Mouse (Mus musculus) midbrain, embryonic 16.5 days (tissue): ENCODE measurements around the gene Cdc42ep4. TPM values are rescaled to one million over a fixed set of nuclear protein-coding genes. Genes with fewer than 3 reads are reported as not detected.

Experiments
- ATAC-seq: fragments of 200-750 bp; cut with Nextera tagmentation; 2 replicates; pipeline ENCODE4 v1.8.0; 2017; ENCODE audit warnings: moderate TSS enrichment
- H3K27ac ChIP-seq: fragments of 300-500 bp; sonication (generic); 2 replicates; pipeline ENCODE4 v1.5.1; 2014; ENCODE audit warnings: mild to moderate bottlenecking, low read length, mixed read lengths
- H3K27me3 ChIP-seq: fragments of 300-500 bp; sonication (generic); 2 replicates; pipeline ENCODE4 v1.6.1; 2014; ENCODE audit warnings: low read depth, low read length, mixed read lengths; ENCODE audit not compliant: control insufficient read depth, insufficient read depth
- H3K36me3 ChIP-seq: fragments of 300-500 bp; sonication (generic); 2 replicates; pipeline ENCODE4 v1.6.1; 2014; ENCODE audit warnings: mild to moderate bottlenecking, low read length, moderate library complexity, mixed read lengths; ENCODE audit not compliant: control insufficient read depth, insufficient read depth
- H3K4me1 ChIP-seq: fragments of 300-500 bp; sonication (generic); 2 replicates; pipeline ENCODE4 v1.6.1; 2014; ENCODE audit warnings: mild to moderate bottlenecking, low read length, mixed read lengths; ENCODE audit not compliant: control insufficient read depth, insufficient read depth
- H3K4me2 ChIP-seq: fragments of 300-500 bp; sonication (generic); 2 replicates; pipeline ENCODE4 v1.6.1; 2014; ENCODE audit warnings: mild to moderate bottlenecking, low read length, mixed read lengths
- H3K4me3 ChIP-seq: fragments of 300-500 bp; sonication (generic); 2 replicates; pipeline ENCODE4 v1.5.1; 2014; ENCODE audit warnings: low read depth, mild to moderate bottlenecking, low read length, moderate library complexity, mixed read lengths
- H3K9ac ChIP-seq: fragments of 300-500 bp; sonication (generic); 2 replicates; pipeline ENCODE4 v1.6.1; 2014; ENCODE audit warnings: low read depth, low read length, mixed read lengths
- H3K9me3 ChIP-seq: fragments of 300-500 bp; sonication (generic); replicated peaks from 2 replicates; pipeline ENCODE4 v1.6.1; 2014; ENCODE audit warnings: mild to moderate bottlenecking, low read length, mixed read lengths; ENCODE audit not compliant: control insufficient read depth, poor library complexity, severe bottlenecking
- WGBS: fragments of 180-500 bp; shearing (Covaris S2); extraction: QIAGEN DNeasy Blood & Tissue Kit; methylation state at CpG from one replicate; pipeline ENCODE4 v1.1.7; 2014; 5-methylcytosine and 5-hydroxymethylcytosine counted together
- polyA plus RNA-seq: library from polyadenylated mRNA; unstranded; fragments of >200 nt; fragmentation: Nextera tagmentation; extraction: Ambion mirVana; gene quantifications from 2 replicates; pipeline ENCODE4 v1.2.1, GENCODE M21; 2015

The Cdc42ep4 gene
- polyA plus RNA-seq, 1 experiment from 2014 or later, result 73.2 TPM

DNA sequence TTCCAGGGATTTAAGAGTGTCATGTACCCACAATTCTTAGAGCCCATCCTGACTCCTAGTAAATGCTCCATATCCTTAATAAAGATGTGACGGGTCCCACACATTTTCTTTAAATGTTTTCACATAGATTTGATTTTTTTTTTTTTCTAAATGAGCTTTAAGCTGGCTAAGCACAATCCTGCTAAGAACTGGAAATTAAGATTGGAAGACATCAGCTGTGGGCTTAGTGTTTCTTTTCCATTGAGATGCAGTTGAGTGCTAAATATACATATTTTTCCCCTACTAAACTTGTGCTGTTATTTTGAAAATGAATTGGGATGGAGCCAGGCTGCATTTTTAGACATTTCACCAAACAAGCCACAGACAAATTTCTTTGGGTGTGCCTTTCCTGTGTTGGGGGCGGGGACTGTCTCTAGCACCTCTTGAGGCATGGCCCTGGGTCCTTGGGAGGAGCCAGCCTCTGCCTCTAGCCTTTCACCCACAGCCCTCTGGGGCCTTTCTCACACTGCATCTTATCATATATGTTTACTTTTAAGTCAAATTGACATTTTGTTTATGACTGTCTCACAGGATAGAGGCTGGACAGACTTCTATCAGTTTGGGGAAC, 36.6 kb upstream of the Cdc42ep4 start:
- peaks cover 24% of the 10 kb centered on the region for H3K4me1 ChIP-seq
- no peak for ATAC-seq

GRCm38 (mm10) chr11:113787432-113788182, 35.9 kb upstream of the Cdc42ep4 start:
- H3K27me3 ChIP-seq, result no peaks in the 10 kb centered on the region
- H3K4me1 ChIP-seq, result peaks cover 24% of the 10 kb centered on the region
- no peaks in the 10 kb centered on the region for H3K9me3 ChIP-seq
- no peak for ATAC-seq
- no peak overlapping the region for H3K27ac ChIP-seq
- WGBS, result 73% methylated on average over 13 of the region's 13 CpGs
- H3K4me3 ChIP-seq, result no peak overlapping the region
- H3K9ac ChIP-seq, result no peak overlapping the region
- no peaks in the 10 kb centered on the region for H3K36me3 ChIP-seq
- no peak overlapping the region for H3K4me2 ChIP-seq

More for the DNA sequence above, 36.6 kb upstream of the Cdc42ep4 start:
- H3K27me3 ChIP-seq, result no peaks in the 10 kb centered on the region
- H3K9ac ChIP-seq, result no peak overlapping the region
- H3K9me3 ChIP-seq, result no peaks in the 10 kb centered on the region
- 86% methylated on average over 2 of the region's 2 CpGs for WGBS
- no peak overlapping the region for H3K4me2 ChIP-seq
- no peaks in the 10 kb centered on the region for H3K36me3 ChIP-seq
- no peak overlapping the region for H3K27ac ChIP-seq
- H3K4me3 ChIP-seq, result no peak overlapping the region

- no peak for ATAC-seq
- H3K9me3 ChIP-seq, result no peaks in the 10 kb centered on the region
- H3K4me2 ChIP-seq, result no peak overlapping the region
- no peaks in the 10 kb centered on the region for H3K27me3 ChIP-seq
- no peak overlapping the region for H3K4me3 ChIP-seq
- H3K36me3 ChIP-seq, result no peaks in the 10 kb centered on the region
- no peak overlapping the region for H3K27ac ChIP-seq
- H3K9ac ChIP-seq, result no peak overlapping the region
- H3K4me1 ChIP-seq, result peaks cover 23% of the 10 kb centered on the region
- WGBS, result 87% methylated on average over 11 of the region's 11 CpGs
Observed at GRCm38 (mm10) chr11:113787009-113787408, 35.3 kb upstream of the Cdc42ep4 start.

GRCm38 (mm10) chr11:113786395-113786794, 34.7 kb upstream of the Cdc42ep4 start:
- H3K9ac ChIP-seq, result peak overlapping the region; percentile 54; the same call in 1 of the 2 replicates
- no peak overlapping the region for H3K4me3 ChIP-seq
- H3K9me3 ChIP-seq, result no peaks in the 10 kb centered on the region
- ATAC-seq, result no peak; the same call in 1 of the 2 replicates
- H3K27ac ChIP-seq, result peak overlapping the region; percentile 82
- H3K27me3 ChIP-seq, result no peaks in the 10 kb centered on the region
- H3K4me1 ChIP-seq, result peaks cover 19% of the 10 kb centered on the region
- WGBS, result 41% methylated on average over 4 of the region's 4 CpGs
- no peaks in the 10 kb centered on the region for H3K36me3 ChIP-seq
- H3K4me2 ChIP-seq, result peak overlapping the region; percentile 58

- peaks cover 19% of the 10 kb centered on the region for H3K4me1 ChIP-seq
Observed at GRCm38 (mm10) chr11:113785406-113786171, 33.9 kb upstream of the Cdc42ep4 start.

GRCm38 (mm10) chr11:113784656-113785396, 33.1 kb upstream of the Cdc42ep4 start:
- Histone ChIP-seq H3K4me3 (no peak overlapping the region), H3K9me3 (no peaks in the 10 kb centered on the region), H3K27me3 (no peaks in the 10 kb centered on the region), H3K4me2 (peak overlapping the region; percentile 58; the same call in 1 of the 2 replicates), H3K36me3 (no peaks in the 10 kb centered on the region), H3K9ac (no peak overlapping the region), H3K27ac (peak overlapping the region; percentile 82), H3K4me1 (peaks cover 19% of the 10 kb centered on the region)
- WGBS, result 31% methylated on average over 2 of the region's 2 CpGs
- ATAC-seq, result peak; percentile 26

More at GRCm38 (mm10) chr11:113785406-113786171, 33.9 kb upstream of the Cdc42ep4 start:
- Histone ChIP-seq H3K9me3 (no peaks in the 10 kb centered on the region), H3K4me2 (peak overlapping the region; percentile 58), H3K4me3 (peak overlapping the region; percentile 30), H3K9ac (peak overlapping the region; percentile 54), H3K27ac (peak overlapping the region; percentile 82), H3K27me3 (no peaks in the 10 kb centered on the region), H3K36me3 (no peaks in the 10 kb centered on the region)
- WGBS, result 2% methylated on average over 19 of the region's 19 CpGs
- ATAC-seq, result peak; percentile 91

GRCm38 (mm10) chr11:113782496-113782895, 30.8 kb upstream of the Cdc42ep4 start:
- peak overlapping the region; percentile 44 for H3K27ac ChIP-seq
- no peaks in the 10 kb centered on the region for H3K36me3 ChIP-seq
- H3K9me3 ChIP-seq, result no peaks in the 10 kb centered on the region

GRCm38 (mm10) chr11:113782006-113782405, 30.3 kb upstream of the Cdc42ep4 start:
- Histone ChIP-seq H3K9me3 (no peaks in the 10 kb centered on the region), H3K27ac (peak overlapping the region; percentile 44; the same call in 1 of the 2 replicates), H3K27me3 (no peaks in the 10 kb centered on the region), H3K4me3 (no peak overlapping the region), H3K9ac (no peak overlapping the region), H3K36me3 (no peaks in the 10 kb centered on the region), H3K4me2 (no peak overlapping the region), H3K4me1 (peaks cover 19% of the 10 kb centered on the region)
- WGBS, result 44% methylated on average over 2 of the region's 2 CpGs
- ATAC-seq, result no peak

More at GRCm38 (mm10) chr11:113782496-113782895, 30.8 kb upstream of the Cdc42ep4 start:
- Histone ChIP-seq H3K4me1 (peaks cover 19% of the 10 kb centered on the region), H3K4me3 (no peak overlapping the region), H3K27me3 (no peaks in the 10 kb centered on the region), H3K4me2 (no peak overlapping the region), H3K9ac (no peak overlapping the region)
- WGBS, result 77% methylated on average over 2 of the region's 2 CpGs
- ATAC-seq, result no peak
